Mouse (Mus musculus) heart, embryonic 11.5 days (tissue): ENCODE data around the gene Tlx3. TPM values are rescaled to one million over a fixed set of nuclear protein-coding genes. Genes with fewer than 3 reads are reported as not detected.

Experiments used
- ATAC-seq: fragments of 200-750 bp; cut with Nextera tagmentation; replicated peaks from 2 replicates; pipeline ENCODE4 v1.8.0; 2017; ENCODE audit warnings: moderate library complexity; ENCODE audit not compliant: insufficient number of reproducible peaks, low FRiP score, low TSS enrichment
- H3K27ac ChIP-seq: fragments of 300-500 bp; sonication (generic); 2 replicates; pipeline ENCODE4 v1.5.1; 2014; ENCODE audit warnings: mild to moderate bottlenecking, low read depth, low read length
- H3K27me3 ChIP-seq: fragments of 300-500 bp; sonication (generic); 2 replicates; pipeline ENCODE4 v1.6.1; 2014; ENCODE audit warnings: mild to moderate bottlenecking, low read length, mixed read lengths; ENCODE audit not compliant: control insufficient read depth, insufficient read depth
- H3K36me3 ChIP-seq: fragments of 300-500 bp; sonication (generic); 2 replicates; pipeline ENCODE4 v1.6.1; 2014; ENCODE audit warnings: mild to moderate bottlenecking, low read length, moderate library complexity, mixed read lengths; ENCODE audit not compliant: control insufficient read depth, insufficient read depth
- H3K4me1 ChIP-seq: fragments of 300-500 bp; sonication (generic); 2 replicates; pipeline ENCODE4 v1.6.1; 2014; ENCODE audit warnings: low read length; ENCODE audit not compliant: control insufficient read depth, insufficient read depth
- H3K4me2 ChIP-seq: fragments of 300-500 bp; sonication (generic); 2 replicates; pipeline ENCODE4 v1.6.1; 2014; ENCODE audit warnings: mild to moderate bottlenecking, moderate library complexity
- H3K4me3 ChIP-seq: fragments of 300-500 bp; sonication (generic); 2 replicates; pipeline ENCODE4 v1.5.1; 2014; ENCODE audit warnings: low read depth, low read length
- H3K9ac ChIP-seq: fragments of 300-500 bp; sonication (generic); 2 replicates; pipeline ENCODE4 v1.6.1; 2014; ENCODE audit warnings: mild to moderate bottlenecking, low read depth, low read length, moderate library complexity
- H3K9me3 ChIP-seq: fragments of 300-500 bp; sonication (generic); replicated peaks from 2 replicates; pipeline ENCODE4 v1.6.1; 2016; ENCODE audit warnings: low read length; ENCODE audit not compliant: control insufficient read depth
- WGBS: fragments of 180-500 bp; shearing (Covaris S2); extraction: QIAGEN DNeasy Blood & Tissue Kit; methylation state at CpG from one replicate; pipeline ENCODE4 v1.1.7; 2014; ENCODE audit not compliant: insufficient replicate concordance; 5-methylcytosine and 5-hydroxymethylcytosine counted together
- polyA plus RNA-seq: library from polyadenylated mRNA; unstranded; fragments of >200 nt; fragmentation: Nextera tagmentation; extraction: Ambion mirVana; gene quantifications from 2 replicates; pipeline ENCODE4 v1.2.1, GENCODE M21; 2014

Gene Tlx3
- polyA plus RNA-seq, 1 experiment from 2014 or later: not detected

GRCm38 (mm10) chr11:33162998-33163506 lies 40.3 kb downstream of the Tlx3 start, which contains the start of gene Npm1:
Npm1 (minus strand) TSS chr11:33163206.
- Histone ChIP-seq H3K27ac (peak within 1 kb of the TSS; percentile 96), H3K36me3 (peaks cover 9% of the 10 kb centered on the region; the same call in 1 of the 2 replicates), H3K9me3 (no peaks in the 10 kb centered on the region), H3K27me3 (no peaks in the 10 kb centered on the region), H3K4me2 (peak within 1 kb of the TSS; percentile 78), H3K4me3 (peak within 1 kb of the TSS; percentile 97), H3K4me1 (peaks cover 7% of the 10 kb centered on the region; the same call in 1 of the 2 replicates), H3K9ac (peak within 1 kb of the TSS; percentile 97)
- WGBS: 3% methylated on average over 49 of the region's 49 CpGs
- ATAC-seq: peak; percentile 95

GRCm38 (mm10) chr11:33162211-33162997 lies 41.0 kb downstream of the Tlx3 start:
- WGBS: 3% methylated on average over 50 of the region's 53 CpGs

GRCm38 (mm10) chr11:33159741-33160140 lies 43.6 kb downstream of the Tlx3 start:
- Histone ChIP-seq H3K4me1 (peaks cover 7% of the 10 kb centered on the region; the same call in 1 of the 2 replicates), H3K4me2 (no peak overlapping the region), H3K27me3 (no peaks in the 10 kb centered on the region), H3K9ac (no peak overlapping the region), H3K9me3 (no peaks in the 10 kb centered on the region), H3K4me3 (no peak overlapping the region), H3K36me3 (peaks cover 21% of the 10 kb centered on the region), H3K27ac (no peak overlapping the region)
- 91% methylated on average over 3 of the region's 3 CpGs for WGBS
- no peak for ATAC-seq

More at GRCm38 (mm10) chr11:33162211-33162997, 41.0 kb downstream of the Tlx3 start:
- Histone ChIP-seq H3K4me2 (peak overlapping the region; percentile 73), H3K27ac (peak overlapping the region; percentile 89), H3K9me3 (no peaks in the 10 kb centered on the region), H3K36me3 (peaks cover 10% of the 10 kb centered on the region), H3K4me1 (peaks cover 7% of the 10 kb centered on the region; the same call in 1 of the 2 replicates), H3K4me3 (peak overlapping the region; percentile 97), H3K27me3 (no peaks in the 10 kb centered on the region), H3K9ac (peak overlapping the region; percentile 97)
- ATAC-seq: peak; percentile 55

- H3K9me3 ChIP-seq: no peaks in the 10 kb centered on the region
- peaks cover 23% of the 10 kb centered on the region for H3K36me3 ChIP-seq
- H3K4me1 ChIP-seq: peaks cover 3% of the 10 kb centered on the region; the same call in 1 of the 2 replicates
- H3K27me3 ChIP-seq: no peaks in the 10 kb centered on the region
- WGBS: 82% methylated on average over 2 of the region's 2 CpGs
- no peak overlapping the region for H3K9ac ChIP-seq
- ATAC-seq: no peak
- H3K27ac ChIP-seq: no peak overlapping the region
- no peak overlapping the region for H3K4me2 ChIP-seq
- H3K4me3 ChIP-seq: no peak overlapping the region
Observed at GRCm38 (mm10) chr11:33157453-33158196, 45.8 kb downstream of the Tlx3 start.

- H3K36me3 ChIP-seq: peaks cover 25% of the 10 kb centered on the region
- peaks cover 3% of the 10 kb centered on the region; the same call in 1 of the 2 replicates for H3K4me1 ChIP-seq
- ATAC-seq: no peak
- no peaks in the 10 kb centered on the region for H3K9me3 ChIP-seq
- no peak overlapping the region for H3K4me3 ChIP-seq
- H3K4me2 ChIP-seq: no peak overlapping the region
- H3K27me3 ChIP-seq: no peaks in the 10 kb centered on the region
- 84% methylated on average over 4 of the region's 4 CpGs for WGBS
- no peak overlapping the region for H3K9ac ChIP-seq
- no peak overlapping the region for H3K27ac ChIP-seq
Observed at GRCm38 (mm10) chr11:33156436-33157015, 46.9 kb downstream of the Tlx3 start.

GRCm38 (mm10) chr11:33154459-33154858 lies 48.9 kb downstream of the Tlx3 start:
- Histone ChIP-seq H3K9me3 (no peaks in the 10 kb centered on the region), H3K27me3 (no peaks in the 10 kb centered on the region), H3K4me3 (no peak overlapping the region), H3K9ac (no peak overlapping the region), H3K4me1 (no peaks in the 10 kb centered on the region), H3K4me2 (no peak overlapping the region), H3K27ac (no peak overlapping the region), H3K36me3 (peaks cover 21% of the 10 kb centered on the region)
- 91% methylated on average over 3 of the region's 3 CpGs for WGBS
- no peak for ATAC-seq

GRCm38 (mm10) chr11:33152997-33153396 lies 50.4 kb downstream of the Tlx3 start:
- peaks cover 2% of the 10 kb centered on the region for H3K4me1 ChIP-seq
- no peaks in the 10 kb centered on the region for H3K9me3 ChIP-seq
- no peak overlapping the region for H3K9ac ChIP-seq
- H3K27me3 ChIP-seq: no peaks in the 10 kb centered on the region; the same call in 1 of the 2 replicates
- no peak overlapping the region for H3K4me2 ChIP-seq
- H3K27ac ChIP-seq: no peak overlapping the region
- H3K4me3 ChIP-seq: no peak overlapping the region
- H3K36me3 ChIP-seq: peaks cover 21% of the 10 kb centered on the region
- no peak for ATAC-seq
- WGBS: 87% methylated on average over 1 of the region's 1 CpGs

- 78% methylated on average over 4 of the region's 4 CpGs for WGBS
- Histone ChIP-seq H3K4me2 (no peak overlapping the region), H3K4me3 (no peak overlapping the region), H3K4me1 (peaks cover 7% of the 10 kb centered on the region), H3K36me3 (peaks cover 17% of the 10 kb centered on the region), H3K9me3 (no peaks in the 10 kb centered on the region), H3K9ac (no peak overlapping the region), H3K27me3 (peaks cover 12% of the 10 kb centered on the region; the same call in 1 of the 2 replicates), H3K27ac (no peak overlapping the region)
- no peak for ATAC-seq
Observed at GRCm38 (mm10) chr11:33151780-33152145, 51.6 kb downstream of the Tlx3 start.
